Mouse (Mus musculus) kidney, embryonic 14.5 days (tissue): ENCODE measurements around the gene Rbfox2. TPM values are rescaled to one million over a fixed set of nuclear protein-coding genes. Genes with fewer than 3 reads are reported as not detected.

Experiments
- ATAC-seq: fragments of 200-750 bp; cut with Nextera tagmentation; 2 replicates; pipeline ENCODE4 v1.8.0; 2017; ENCODE audit warnings: moderate number of reproducible peaks, mild to moderate bottlenecking, moderate TSS enrichment, moderate library complexity; ENCODE audit not compliant: low FRiP score, low TSS enrichment
- H3K27ac ChIP-seq: fragments of 300-500 bp; sonication (generic); 2 replicates; pipeline ENCODE4 v1.5.1; 2014; ENCODE audit warnings: low read depth, mild to moderate bottlenecking, low read length, moderate library complexity, mixed read lengths
- H3K27me3 ChIP-seq: fragments of 300-500 bp; sonication (generic); 2 replicates; pipeline ENCODE4 v1.6.1; 2014; ENCODE audit warnings: mild to moderate bottlenecking, low read length; ENCODE audit not compliant: control insufficient read depth, insufficient read depth
- H3K36me3 ChIP-seq: fragments of 300-500 bp; sonication (generic); 2 replicates; pipeline ENCODE4 v1.6.1; 2014; ENCODE audit warnings: low read length, mixed read lengths; ENCODE audit not compliant: control insufficient read depth, insufficient read depth
- H3K4me1 ChIP-seq: fragments of 300-500 bp; sonication (generic); 2 replicates; pipeline ENCODE4 v1.6.1; 2014; ENCODE audit warnings: low read length, mixed read lengths; ENCODE audit not compliant: control insufficient read depth, insufficient read depth
- H3K4me2 ChIP-seq: fragments of 300-500 bp; sonication (generic); replicated peaks from 2 replicates; pipeline ENCODE4 v1.6.1; 2014; ENCODE audit warnings: low read depth, mild to moderate bottlenecking, low read length
- H3K4me3 ChIP-seq: fragments of 300-500 bp; sonication (generic); 2 replicates; pipeline ENCODE4 v1.5.1; 2014; ENCODE audit warnings: mild to moderate bottlenecking, low read length
- H3K9ac ChIP-seq: fragments of 300-500 bp; sonication (generic); 2 replicates; pipeline ENCODE4 v1.6.1; 2014; ENCODE audit warnings: low read depth, mild to moderate bottlenecking, low read length, moderate library complexity
- H3K9me3 ChIP-seq: fragments of 300-500 bp; sonication (generic); 2 replicates; pipeline ENCODE4 v1.6.1; 2016; ENCODE audit warnings: low read length; ENCODE audit not compliant: control insufficient read depth
- WGBS: fragments of 180-500 bp; shearing (Covaris S2); extraction: QIAGEN DNeasy Blood & Tissue Kit; methylation state at CpG from one replicate; pipeline ENCODE4 v1.1.7; 2014; 5-methylcytosine and 5-hydroxymethylcytosine counted together
- polyA plus RNA-seq: library from polyadenylated mRNA; unstranded; fragments of >200 nt; fragmentation: Nextera tagmentation; extraction: Ambion mirVana; gene quantifications from 2 replicates; pipeline ENCODE4 v1.2.1, GENCODE M21; 2014

The Rbfox2 gene
- 57.6 and 64.6 TPM in 2 replicates for polyA plus RNA-seq

DNA sequence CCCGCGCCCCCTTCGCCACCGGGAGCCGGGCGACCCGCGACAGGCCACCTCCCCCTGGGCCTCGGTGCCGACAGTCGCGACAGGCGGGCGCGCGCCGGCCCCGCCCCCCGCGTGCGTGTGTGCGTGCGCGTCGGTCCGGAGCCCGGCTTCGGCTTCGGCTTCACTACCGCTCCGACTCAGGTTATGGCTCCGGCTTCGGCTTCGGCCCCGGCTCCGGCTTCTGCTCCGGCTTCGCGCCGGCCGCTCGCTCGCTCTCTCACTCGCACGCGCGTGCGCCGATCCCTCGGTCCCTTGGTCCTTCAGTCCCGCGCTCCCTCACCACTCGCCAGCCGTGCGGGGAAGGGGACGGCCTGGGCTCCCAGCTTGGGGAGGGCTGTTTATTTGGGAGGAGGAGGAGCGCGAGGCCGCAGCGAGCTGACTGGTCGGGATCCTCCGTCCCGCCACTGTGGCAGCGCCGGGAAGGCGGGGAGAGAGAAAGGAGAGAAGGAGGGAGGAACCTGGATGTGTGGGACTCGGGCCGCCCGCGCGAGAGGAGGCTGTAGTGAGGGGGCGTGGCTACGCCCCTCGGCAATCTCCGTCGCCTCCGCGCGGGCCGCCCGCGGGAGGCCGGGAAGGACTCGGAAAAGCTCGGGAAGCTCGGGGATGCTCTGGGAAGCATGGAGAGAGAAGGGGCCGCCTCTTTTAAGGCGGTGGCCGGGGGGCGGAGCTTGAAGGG is at the start of gene Rbfox2:
Gene Rbfox2 (minus strand): TSS at position 458 of the 715 bp plus-strand sequence.
- Histone ChIP-seq H3K9me3 (no peaks in the 10 kb centered on the region), H3K9ac (peak within 1 kb of the TSS; percentile 99), H3K4me2 (peak within 1 kb of the TSS; percentile 74), H3K4me1 (peaks cover 29% of the 10 kb centered on the region), H3K27me3 (no peaks in the 10 kb centered on the region), H3K4me3 (peak within 1 kb of the TSS; percentile 96), H3K27ac (peak within 1 kb of the TSS; percentile 93), H3K36me3 (no peaks in the 10 kb centered on the region)
- under 1% methylated on average over 82 of the region's 90 CpGs for WGBS
- ATAC-seq = peak; percentile 97

DNA sequence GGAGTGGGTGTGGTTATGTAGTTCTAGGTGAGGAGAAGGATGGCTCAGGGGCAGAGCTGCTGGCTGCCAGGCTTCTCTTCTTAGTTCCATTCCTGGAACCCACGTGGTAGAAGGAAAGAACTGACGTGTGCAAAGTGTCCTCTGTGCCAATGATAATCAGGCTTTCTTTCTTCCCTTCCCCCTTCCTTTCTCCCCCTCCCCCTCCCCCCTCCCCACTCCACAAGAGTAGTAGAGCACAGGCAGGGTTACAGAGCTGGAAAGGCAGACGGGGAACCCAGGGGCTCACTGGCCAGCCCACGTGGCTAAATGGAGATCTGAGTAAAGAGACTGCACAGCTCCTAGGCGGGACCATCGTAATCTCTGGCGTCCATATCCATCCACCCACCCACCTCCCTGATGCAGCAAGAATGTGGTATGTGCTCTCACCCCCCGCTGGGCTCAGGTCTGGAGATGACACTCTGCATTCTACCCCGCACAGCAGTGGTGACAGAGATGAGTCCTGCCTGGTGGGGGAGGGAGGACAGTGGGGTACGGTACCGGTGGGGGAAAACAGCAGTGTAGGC is 49.5 kb upstream of the Rbfox2 start:
- Histone ChIP-seq H3K4me2 (0 out of 2 replicates have a peak overlapping the region, but pooled peaks have one; percentile 8), H3K9me3 (no peaks in the 10 kb centered on the region), H3K36me3 (no peaks in the 10 kb centered on the region), H3K27me3 (no peaks in the 10 kb centered on the region), H3K9ac (no peak overlapping the region), H3K4me1 (peaks cover 27% of the 10 kb centered on the region), H3K27ac (no peak overlapping the region), H3K4me3 (no peak overlapping the region)
- WGBS = 19% methylated on average over 11 of the region's 11 CpGs
- no peak for ATAC-seq

DNA sequence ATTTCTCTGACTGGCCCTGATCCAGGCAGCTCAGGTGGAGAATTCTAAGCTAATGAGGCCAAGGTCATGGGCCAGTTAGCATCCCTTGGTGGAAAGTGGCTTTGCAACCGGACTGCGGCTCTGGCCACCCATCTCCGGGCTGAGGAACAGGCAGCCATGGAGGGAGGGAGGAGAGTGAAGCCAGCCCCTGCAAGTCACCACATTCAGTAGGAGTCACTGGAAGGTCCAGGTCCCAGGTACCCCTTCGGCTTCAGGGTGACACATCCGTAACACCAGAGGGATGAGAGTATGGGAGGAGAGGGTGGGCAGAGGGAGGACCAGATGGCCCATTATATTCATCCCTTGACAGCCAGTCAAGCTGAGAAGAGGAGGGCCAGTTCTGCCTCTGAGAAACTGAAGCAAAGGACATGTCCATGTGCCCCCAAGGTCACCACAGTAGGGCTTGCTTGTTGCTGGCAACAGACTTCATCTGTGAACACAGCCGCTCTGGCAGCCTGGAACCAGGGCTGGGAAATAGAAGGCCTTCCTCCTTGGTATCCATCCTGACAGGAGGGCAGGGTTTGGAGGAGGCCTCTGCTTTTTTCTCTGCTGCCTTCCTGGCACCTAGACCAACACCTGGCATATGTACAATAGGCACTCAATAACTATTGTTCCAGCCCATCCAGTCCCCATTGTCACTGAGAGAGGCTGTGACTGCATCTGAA is 48.2 kb upstream of the Rbfox2 start:
- H3K9me3 ChIP-seq = no peaks in the 10 kb centered on the region
- no peak for ATAC-seq
- 54% methylated on average over 6 of the region's 6 CpGs for WGBS
- no peaks in the 10 kb centered on the region for H3K27me3 ChIP-seq
- H3K9ac ChIP-seq = no peak overlapping the region
- no peak overlapping the region for H3K4me3 ChIP-seq
- peaks cover 27% of the 10 kb centered on the region for H3K4me1 ChIP-seq
- no peaks in the 10 kb centered on the region for H3K36me3 ChIP-seq
- no peak overlapping the region for H3K4me2 ChIP-seq
- no peak overlapping the region for H3K27ac ChIP-seq

DNA sequence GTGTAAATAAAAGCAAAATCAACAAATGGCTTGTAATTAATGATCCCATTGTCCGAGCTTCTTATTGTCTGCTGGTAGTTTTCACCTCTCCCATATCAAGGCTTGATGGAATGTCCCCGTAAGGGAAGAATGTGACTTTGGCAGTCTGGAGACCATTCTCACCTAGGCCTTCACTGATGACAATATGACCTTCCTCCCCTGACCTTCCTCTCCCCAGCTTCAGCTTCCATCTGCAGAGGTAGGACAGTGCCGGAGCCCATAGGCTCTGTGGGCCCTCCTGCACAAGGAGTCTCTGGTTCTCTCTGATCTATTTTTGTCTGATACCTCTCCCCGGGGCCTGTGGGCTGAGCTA is 47.7 kb upstream of the Rbfox2 start:
- 47% methylated on average over 4 of the region's 4 CpGs for WGBS
- Histone ChIP-seq H3K9ac (no peak overlapping the region), H3K9me3 (no peaks in the 10 kb centered on the region), H3K4me2 (no peak overlapping the region), H3K4me1 (peaks cover 26% of the 10 kb centered on the region), H3K4me3 (no peak overlapping the region), H3K27ac (no peak overlapping the region), H3K36me3 (no peaks in the 10 kb centered on the region), H3K27me3 (no peaks in the 10 kb centered on the region)
- no peak for ATAC-seq

DNA sequence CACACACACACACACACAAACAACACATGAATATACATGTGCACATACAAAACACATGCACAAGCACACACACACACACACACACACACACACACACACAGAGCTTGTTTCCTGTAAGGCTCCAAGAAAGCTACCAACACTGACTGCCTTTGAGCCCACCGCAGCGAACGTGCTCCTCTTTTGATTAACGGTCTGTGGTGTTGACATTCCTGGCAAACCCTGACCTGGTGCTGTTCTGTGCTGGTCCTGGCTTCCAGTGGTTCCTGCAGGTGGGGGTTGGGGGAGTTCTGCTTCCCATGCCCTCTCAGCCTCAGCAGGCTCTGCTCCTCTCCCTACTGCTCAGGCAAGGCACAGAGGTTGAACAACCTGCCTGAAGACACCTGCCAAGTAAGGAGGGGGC is 47.0 kb upstream of the Rbfox2 start:
- H3K4me3 ChIP-seq = no peak overlapping the region
- H3K27ac ChIP-seq = no peak overlapping the region
- WGBS = 2% methylated on average over 4 of the region's 4 CpGs
- no peak overlapping the region for H3K4me2 ChIP-seq
- ATAC-seq = no peak
- H3K9ac ChIP-seq = no peak overlapping the region
- no peaks in the 10 kb centered on the region for H3K36me3 ChIP-seq
- no peaks in the 10 kb centered on the region for H3K9me3 ChIP-seq
- H3K27me3 ChIP-seq = no peaks in the 10 kb centered on the region
- peaks cover 19% of the 10 kb centered on the region for H3K4me1 ChIP-seq

DNA sequence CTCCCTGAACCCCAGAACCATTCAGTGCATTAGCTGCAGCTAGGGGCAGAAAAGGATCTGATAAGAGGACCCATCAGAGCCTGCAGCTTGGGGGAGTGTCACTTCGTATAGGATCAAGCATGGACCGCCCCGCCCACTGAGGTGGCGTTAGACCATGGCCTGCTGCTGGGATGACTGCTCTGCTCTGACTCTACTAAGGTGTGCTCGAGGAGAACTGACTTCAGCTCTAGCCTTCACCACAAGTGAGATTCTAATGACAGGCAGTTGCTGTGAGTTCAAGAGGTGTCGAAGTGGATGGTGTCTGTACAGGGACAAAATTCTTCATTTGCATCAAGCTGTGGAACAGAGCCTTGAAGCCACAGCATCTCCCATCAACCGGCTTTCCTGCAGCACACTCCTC is 46.1 kb upstream of the Rbfox2 start:
- Histone ChIP-seq H3K9ac (no peak overlapping the region), H3K27ac (no peak overlapping the region), H3K36me3 (no peaks in the 10 kb centered on the region), H3K27me3 (no peaks in the 10 kb centered on the region), H3K4me2 (no peak overlapping the region), H3K4me1 (peaks cover 19% of the 10 kb centered on the region), H3K9me3 (no peaks in the 10 kb centered on the region), H3K4me3 (no peak overlapping the region)
- ATAC-seq = no peak
- 53% methylated on average over 7 of the region's 7 CpGs for WGBS

DNA sequence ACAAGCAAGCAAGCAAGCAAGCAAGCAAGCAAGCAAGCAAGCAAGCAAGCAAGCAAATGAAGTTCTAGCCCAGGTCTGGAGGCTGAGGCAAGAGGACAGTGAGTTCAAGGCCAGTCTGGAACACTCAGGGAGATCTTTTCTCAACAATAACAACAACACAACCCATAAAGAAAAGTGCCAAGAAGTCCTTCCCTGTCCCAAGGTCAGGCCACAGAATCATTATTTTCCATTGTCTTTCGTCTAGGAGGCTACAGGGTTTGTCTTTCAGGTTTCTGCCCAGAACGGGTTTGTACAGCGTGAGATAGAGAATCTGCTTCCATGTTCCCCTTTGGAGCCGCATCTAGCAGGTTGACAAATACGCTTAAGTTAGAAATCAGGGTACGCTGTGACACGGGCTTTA is 43.3 kb upstream of the Rbfox2 start:
- Histone ChIP-seq H3K4me2 (no peak overlapping the region), H3K4me3 (no peak overlapping the region), H3K36me3 (no peaks in the 10 kb centered on the region), H3K27me3 (no peaks in the 10 kb centered on the region), H3K9me3 (no peaks in the 10 kb centered on the region), H3K27ac (no peak overlapping the region), H3K9ac (no peak overlapping the region), H3K4me1 (peaks cover 9% of the 10 kb centered on the region; the same call in 1 of the 2 replicates)
- ATAC-seq = no peak
- 89% methylated on average over 7 of the region's 7 CpGs for WGBS

DNA sequence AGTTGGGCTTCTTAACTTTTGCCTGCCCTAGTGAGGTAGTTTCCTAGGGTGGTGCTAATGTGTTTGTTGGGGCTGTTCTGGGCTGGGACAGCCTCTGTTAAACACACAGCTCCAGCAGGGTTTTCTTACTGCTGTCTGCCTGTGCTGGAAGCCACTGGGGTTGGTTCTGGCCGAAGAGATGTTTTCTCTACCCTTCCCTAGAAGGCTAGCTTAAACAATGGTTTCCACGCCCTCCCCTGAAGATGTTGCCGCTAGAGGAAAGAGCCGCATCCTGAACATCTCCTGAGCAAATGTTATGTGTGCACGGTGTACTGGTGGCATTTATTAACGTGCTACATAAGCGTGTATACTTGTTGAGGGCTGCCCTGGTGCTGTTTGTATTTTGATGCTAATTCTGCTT is 41.3 kb upstream of the Rbfox2 start:
- 75% methylated on average over 7 of the region's 7 CpGs for WGBS
- no peak overlapping the region for H3K4me2 ChIP-seq
- no peak for ATAC-seq
- H3K4me3 ChIP-seq = no peak overlapping the region
- H3K9me3 ChIP-seq = no peaks in the 10 kb centered on the region
- H3K27me3 ChIP-seq = no peaks in the 10 kb centered on the region
- no peak overlapping the region for H3K9ac ChIP-seq
- no peak overlapping the region for H3K27ac ChIP-seq
- no peaks in the 10 kb centered on the region for H3K36me3 ChIP-seq
- peaks cover 21% of the 10 kb centered on the region for H3K4me1 ChIP-seq
